In genomic region chr8:107562164-107562563, GRCm38 (mm10) we compare ENCODE assay signal across 17 mouse cellular contexts.
"Had no signal": no experiment of that assay in that cellular context is flagged by ENCODE, and none has a peak within 500 bp of the region (broad histone marks: within the 10 kb centered on the region; RNA-seq: fewer than 3 reads in every experiment).

No protein-coding gene starts in this region.

- H3K9ac ChIP-seq: limb, embryonic 12.5 days; limb, embryonic 15.5 days; liver, embryonic 14.5 days; midbrain, embryonic 13.5 days; stomach, embryonic 15.5 days had no signal

- H3K4me3 ChIP-seq: layer of hippocampus, adult 2 months; limb, embryonic 12.5 days; limb, embryonic 15.5 days; midbrain, embryonic 13.5 days; stomach, embryonic 15.5 days had no signal

- ATAC-seq: intestine, embryonic 16.5 days; midbrain, embryonic 13.5 days; midbrain, embryonic 16.5 days had no signal

- H3K36me3 ChIP-seq: stomach, embryonic 15.5 days had no signal

- H3K27ac ChIP-seq: kidney, postnatal 0 days; layer of hippocampus, adult 2 months; liver, embryonic 14.5 days; midbrain, embryonic 13.5 days; stomach, embryonic 15.5 days had no signal

- H3K4me1 ChIP-seq: midbrain, embryonic 13.5 days; stomach, embryonic 15.5 days had no signal

- H3K4me2 ChIP-seq: limb, embryonic 12.5 days; midbrain, embryonic 13.5 days had no signal

- H3K9me3 ChIP-seq: limb, embryonic 12.5 days; limb, embryonic 15.5 days; midbrain, embryonic 13.5 days; stomach, embryonic 15.5 days had no signal

- DNase-seq: kidney, adult 2 months; layer of hippocampus, adult 9-11 months; lung, adult 18-20 months; lung, postnatal 14 days; lung, postnatal 4 days; right cerebral cortex, postnatal 14 days; spleen, adult 18-20 months; thymus, postnatal 25 days had no signal

- H3K27me3 ChIP-seq: limb, embryonic 12.5 days; limb, embryonic 15.5 days; midbrain, embryonic 13.5 days; stomach, embryonic 15.5 days had no signal
